Mouse (Mus musculus): Measurements from ENCODE around the gene St6galnac6.

DNA sequence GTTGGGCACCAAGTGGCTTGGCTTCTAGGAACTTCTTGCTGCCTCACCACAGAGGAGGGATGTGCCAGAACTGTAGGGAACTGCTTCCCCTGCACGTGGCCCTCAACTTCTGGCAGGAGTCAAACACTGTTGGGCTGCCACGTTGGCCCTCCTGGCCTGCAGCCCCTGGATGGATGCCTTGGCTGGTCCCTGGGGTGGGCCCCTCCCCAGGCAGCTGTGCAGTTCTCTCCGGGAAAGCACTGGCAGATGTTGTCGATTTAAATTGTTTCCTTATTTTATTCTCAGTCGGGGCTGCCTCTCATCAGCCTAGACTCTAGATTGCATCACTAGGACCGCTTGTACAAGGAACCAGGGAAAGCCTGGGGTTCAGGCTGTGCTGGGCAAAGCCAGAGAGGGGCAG is 49.7 kb upstream of the St6galnac6 start:
- no peak for TF ChIP-seq POLR2A (IDR thresholded peaks at IDR 0.05; ENCODE audit: borderline replicate concordance, control insufficient read depth, low read depth, low read length)
- no peak for TF ChIP-seq CTCF (IDR thresholded peaks at IDR 0.05; ENCODE audit: control insufficient read depth, insufficient read depth, low read length)
